Mouse (Mus musculus): ENCODE data around the gene Pdgfra.

- no peak for TF ChIP-seq CTCF (IDR thresholded peaks at IDR 0.05; ENCODE audit: control insufficient read depth, insufficient read depth, insufficient read length)
- no peak for TF ChIP-seq CEBPB (IDR thresholded peaks at IDR 0.05; ENCODE audit: low read depth)
Measured at GRCm38 (mm10) chr5:75184693-75185235, 32.7 kb downstream of the Pdgfra start.

Measured in C2C12 (cell line).